Mouse (Mus musculus) stomach, embryonic 14.5 days (tissue): ENCODE measurements around the gene Vdr. TPM values are rescaled to one million over a fixed set of nuclear protein-coding genes. Genes with fewer than 3 reads are reported as not detected.

Experiments
- ATAC-seq: fragments of 200-750 bp; cut with Nextera tagmentation; 2 replicates; pipeline ENCODE4 v1.8.0; 2017; ENCODE audit warnings: low read depth, moderate TSS enrichment; ENCODE audit not compliant: insufficient number of reproducible peaks, insufficient read depth, low FRiP score
- H3K27ac ChIP-seq: fragments of 300-500 bp; sonication (generic); 2 replicates; pipeline ENCODE4 v1.5.1; 2014; ENCODE audit warnings: mild to moderate bottlenecking, low read length, moderate library complexity, mixed read lengths
- H3K27me3 ChIP-seq: fragments of 300-500 bp; sonication (generic); 2 replicates; pipeline ENCODE4 v1.6.1; 2014; ENCODE audit warnings: low read length, control low read depth, mixed read lengths; ENCODE audit not compliant: control insufficient read depth, insufficient read depth
- H3K36me3 ChIP-seq: fragments of 300-500 bp; sonication (generic); 2 replicates; pipeline ENCODE4 v1.6.1; 2014; ENCODE audit warnings: mild to moderate bottlenecking, control low read depth, low read length, moderate library complexity, mixed read lengths; ENCODE audit not compliant: control insufficient read depth, insufficient read depth
- H3K4me1 ChIP-seq: fragments of 300-500 bp; sonication (generic); 2 replicates; pipeline ENCODE4 v1.6.1; 2014; ENCODE audit warnings: low read length, control low read depth, mixed read lengths; ENCODE audit not compliant: control insufficient read depth, insufficient read depth
- H3K4me2 ChIP-seq: fragments of 300-500 bp; sonication (generic); replicated peaks from 2 replicates; pipeline ENCODE4 v1.6.1; 2014; ENCODE audit warnings: low read depth, low read length, control low read depth
- H3K4me3 ChIP-seq: fragments of 300-500 bp; sonication (generic); 2 replicates; pipeline ENCODE4 v1.5.1; 2014; ENCODE audit warnings: low read depth, low read length, control low read depth
- H3K9ac ChIP-seq: fragments of 300-500 bp; sonication (generic); replicated peaks from 2 replicates; pipeline ENCODE4 v1.6.1; 2014; ENCODE audit warnings: low read depth, mild to moderate bottlenecking, control low read depth, low read length, moderate library complexity, mixed read lengths
- H3K9me3 ChIP-seq: fragments of 300-500 bp; sonication (generic); 2 replicates; pipeline ENCODE4 v1.6.1; 2016; ENCODE audit warnings: low read depth, low read length, control low read depth; ENCODE audit not compliant: control insufficient read depth
- WGBS: fragments of 180-500 bp; shearing (Covaris S2); extraction: QIAGEN DNeasy Blood & Tissue Kit; methylation state at CpG from one replicate; pipeline ENCODE4 v1.1.7; 2014; 5-methylcytosine and 5-hydroxymethylcytosine counted together
- polyA plus RNA-seq: library from polyadenylated mRNA; unstranded; fragments of >200 nt; fragmentation: Nextera tagmentation; extraction: Ambion mirVana; gene quantifications from 2 replicates; pipeline ENCODE4 v1.2.1, GENCODE M21; 2014

Gene Vdr
- polyA plus RNA-seq, result 0.80 and 1.1 TPM in 2 replicates

GRCm38 (mm10) chr15:97910530-97910929 lies at the start of gene Vdr:
Gene Vdr (minus strand): TSS chr15:97910630.
- Histone ChIP-seq H3K4me3 (no peak within 1 kb of the TSS), H3K36me3 (no peaks in the 10 kb centered on the region), H3K4me2 (no peak within 1 kb of the TSS), H3K9me3 (no peaks in the 10 kb centered on the region), H3K27ac (no peak within 1 kb of the TSS), H3K27me3 (no peaks in the 10 kb centered on the region), H3K4me1 (peaks cover 20% of the 10 kb centered on the region), H3K9ac (no peak within 1 kb of the TSS)
- no peak for ATAC-seq
- WGBS, result 97% methylated on average over 2 of the region's 2 CpGs

GRCm38 (mm10) chr15:97956416-97956815 lies 46.0 kb upstream of the Vdr start:
- 58% methylated on average over 11 of the region's 11 CpGs for WGBS
- Histone ChIP-seq H3K4me3 (no peak overlapping the region), H3K4me2 (no peak overlapping the region), H3K9me3 (no peaks in the 10 kb centered on the region), H3K36me3 (no peaks in the 10 kb centered on the region), H3K27me3 (no peaks in the 10 kb centered on the region), H3K27ac (no peak overlapping the region), H3K4me1 (0 out of 2 replicates have a peak, but pooled peaks cover 8% of the 10 kb centered on the region), H3K9ac (no peak overlapping the region)
- no peak for ATAC-seq

GRCm38 (mm10) chr15:97955742-97956141 lies 45.3 kb upstream of the Vdr start:
- Histone ChIP-seq H3K4me3 (no peak overlapping the region), H3K27me3 (no peaks in the 10 kb centered on the region), H3K27ac (no peak overlapping the region), H3K9me3 (no peaks in the 10 kb centered on the region), H3K4me1 (0 out of 2 replicates have a peak, but pooled peaks cover 8% of the 10 kb centered on the region), H3K9ac (no peak overlapping the region), H3K4me2 (no peak overlapping the region), H3K36me3 (no peaks in the 10 kb centered on the region)
- no peak for ATAC-seq
- 12% methylated on average over 4 of the region's 4 CpGs for WGBS

- Histone ChIP-seq H3K27ac (no peak overlapping the region), H3K9me3 (no peaks in the 10 kb centered on the region), H3K27me3 (no peaks in the 10 kb centered on the region), H3K36me3 (no peaks in the 10 kb centered on the region), H3K4me2 (no peak overlapping the region), H3K4me3 (no peak overlapping the region), H3K9ac (no peak overlapping the region), H3K4me1 (0 out of 2 replicates have a peak, but pooled peaks cover 8% of the 10 kb centered on the region)
- 56% methylated on average over 1 of the region's 1 CpGs for WGBS
- ATAC-seq, result no peak
Measured at GRCm38 (mm10) chr15:97955286-97955685, 44.9 kb upstream of the Vdr start.

GRCm38 (mm10) chr15:97954671-97955070 lies 44.2 kb upstream of the Vdr start:
- ATAC-seq, result no peak
- H3K4me3 ChIP-seq, result no peak overlapping the region

GRCm38 (mm10) chr15:97952889-97953189 lies 42.4 kb upstream of the Vdr start:
- Histone ChIP-seq H3K4me3 (no peak overlapping the region), H3K9ac (no peak overlapping the region), H3K27me3 (no peaks in the 10 kb centered on the region), H3K4me1 (0 out of 2 replicates have a peak, but pooled peaks cover 8% of the 10 kb centered on the region), H3K9me3 (no peaks in the 10 kb centered on the region), H3K4me2 (no peak overlapping the region), H3K27ac (no peak overlapping the region), H3K36me3 (no peaks in the 10 kb centered on the region)
- no peak for ATAC-seq
- 70% methylated on average over 4 of the region's 4 CpGs for WGBS

More at GRCm38 (mm10) chr15:97954671-97955070, 44.2 kb upstream of the Vdr start:
- 0 out of 2 replicates have a peak, but pooled peaks cover 8% of the 10 kb centered on the region for H3K4me1 ChIP-seq
- 83% methylated on average over 8 of the region's 8 CpGs for WGBS
- H3K4me2 ChIP-seq, result no peak overlapping the region
- H3K9me3 ChIP-seq, result no peaks in the 10 kb centered on the region
- H3K27ac ChIP-seq, result no peak overlapping the region
- H3K36me3 ChIP-seq, result no peaks in the 10 kb centered on the region
- no peaks in the 10 kb centered on the region for H3K27me3 ChIP-seq
- no peak overlapping the region for H3K9ac ChIP-seq

- Histone ChIP-seq H3K27me3 (no peaks in the 10 kb centered on the region), H3K27ac (no peak overlapping the region), H3K4me1 (0 out of 2 replicates have a peak, but pooled peaks cover 8% of the 10 kb centered on the region), H3K9me3 (no peaks in the 10 kb centered on the region), H3K9ac (no peak overlapping the region), H3K4me3 (no peak overlapping the region), H3K36me3 (no peaks in the 10 kb centered on the region), H3K4me2 (no peak overlapping the region)
- WGBS, result 15% methylated on average over 16 of the region's 16 CpGs
- ATAC-seq, result no peak
Measured at GRCm38 (mm10) chr15:97952137-97952888, 41.9 kb upstream of the Vdr start.

- H3K27me3 ChIP-seq, result no peaks in the 10 kb centered on the region
- no peak overlapping the region for H3K9ac ChIP-seq
- H3K4me1 ChIP-seq, result 0 out of 2 replicates have a peak, but pooled peaks cover 4% of the 10 kb centered on the region
- no peak for ATAC-seq
- 44% methylated on average over 7 of the region's 7 CpGs for WGBS
- H3K9me3 ChIP-seq, result no peaks in the 10 kb centered on the region
- H3K27ac ChIP-seq, result no peak overlapping the region
- H3K36me3 ChIP-seq, result no peaks in the 10 kb centered on the region
- no peak overlapping the region for H3K4me3 ChIP-seq
- no peak overlapping the region for H3K4me2 ChIP-seq
Measured at GRCm38 (mm10) chr15:97950240-97950639, 39.8 kb upstream of the Vdr start.
